Mouse (Mus musculus) thymus, postnatal 0 days (tissue): ENCODE measurements around the gene Gsdma. TPM values are rescaled to one million over a fixed set of nuclear protein-coding genes. Genes with fewer than 3 reads are reported as not detected.

ENCODE experiments used
- DNase-seq: peaks from one replicate; pipeline ENCODE4 v3.0.0-alpha.2; 2015; ENCODE audit warnings: low spot score
- polyA plus RNA-seq: library from polyadenylated mRNA; unstranded; fragments of >200 nt; fragmentation: Nextera tagmentation; extraction: Ambion mirVana; gene quantifications from 2 replicates; pipeline ENCODE4 v1.2.1, GENCODE M21; 2015

Gsdma gene
- polyA plus RNA-seq, 1 experiment from 2014 or later, result 0.49 TPM

- DNase-seq, result no peak
These were observed 45.0 kb downstream of the Gsdma start for GRCm38 (mm10) chr11:98709001-98709741.

- peak; percentile 77 for DNase-seq
These were observed 46.4 kb downstream of the Gsdma start for GRCm38 (mm10) chr11:98710416-98711045.

- no peak for DNase-seq
These were observed 46.9 kb downstream of the Gsdma start for GRCm38 (mm10) chr11:98711046-98711434.

GRCm38 (mm10) chr11:98712009-98712408, 47.9 kb downstream of the Gsdma start:
- DNase-seq, result peak; percentile 61

GRCm38 (mm10) chr11:98713703-98714102, 49.6 kb downstream of the Gsdma start:
- DNase-seq, result peak; percentile 25

- DNase-seq, result no peak
These were observed 51.8 kb downstream of the Gsdma start for GRCm38 (mm10) chr11:98715946-98716345.

GRCm38 (mm10) chr11:98717904-98718303, 53.8 kb downstream of the Gsdma start:
- DNase-seq, result peak; percentile 63

- no peak for DNase-seq
These were observed 56.6 kb downstream of the Gsdma start for GRCm38 (mm10) chr11:98720756-98721155.

- DNase-seq, result no peak
These were observed 57.5 kb downstream of the Gsdma start for GRCm38 (mm10) chr11:98721458-98722226.

- DNase-seq, result no peak
These were observed 58.9 kb downstream of the Gsdma start for GRCm38 (mm10) chr11:98723098-98723497.

- no peak for DNase-seq
These were observed 61.9 kb downstream of the Gsdma start for GRCm38 (mm10) chr11:98725926-98726506.

Other genes starting within 250 kb of the Gsdma start
- 227 and 241 TPM in 2 replicates for gene Mien1, start 225.4 kb upstream of the Gsdma start, polyA plus RNA-seq
- gene Grb7, start 218.0 kb upstream of the Gsdma start, polyA plus RNA-seq, result 3.7 and 4.5 TPM in 2 replicates
- gene Ikzf3, start 118.3 kb upstream of the Gsdma start, polyA plus RNA-seq, result 42.6 and 59.5 TPM in 2 replicates
- gene Zpbp2, start 113.3 kb upstream of the Gsdma start, polyA plus RNA-seq, result 2.3 and 2.4 TPM in 2 replicates
- 37.6 and 38.5 TPM in 2 replicates for gene Ormdl3, start 77.0 kb upstream of the Gsdma start, polyA plus RNA-seq
- gene Lrrc3c, start 66.1 kb upstream of the Gsdma start, polyA plus RNA-seq, result not detected in 2 replicates
- gene Gm12355, start 38.7 kb upstream of the Gsdma start, polyA plus RNA-seq, result 0.78 and 1.1 TPM in 2 replicates
- gene Gsdma3, start 38.0 kb upstream of the Gsdma start, polyA plus RNA-seq, result 0.26 and 0.42 TPM in 2 replicates
- 0.65 and 1.1 TPM in 2 replicates for gene Gsdma2, start 17.6 kb upstream of the Gsdma start, polyA plus RNA-seq
- 211 and 224 TPM in 2 replicates for gene Psmd3, start 18.2 kb downstream of the Gsdma start, polyA plus RNA-seq
- gene Csf3, start 36.9 kb downstream of the Gsdma start, polyA plus RNA-seq, result not detected in 2 replicates
- gene Med24, start 65.1 kb downstream of the Gsdma start, polyA plus RNA-seq, result 48.3 and 48.5 TPM in 2 replicates
- 7.3 and 9.1 TPM in 2 replicates for gene Thra, start 76.3 kb downstream of the Gsdma start, polyA plus RNA-seq
- gene Nr1d1, start 111.0 kb downstream of the Gsdma start, polyA plus RNA-seq, result 2.6 and 3.0 TPM in 2 replicates
- gene Msl1, start 131.2 kb downstream of the Gsdma start, polyA plus RNA-seq, result 14.4 and 20.4 TPM in 2 replicates
- gene Casc3, start 140.6 kb downstream of the Gsdma start, polyA plus RNA-seq, result 21.8 and 23.8 TPM in 2 replicates
- 0.86 and 1.1 TPM in 2 replicates for gene Rapgefl1, start 172.4 kb downstream of the Gsdma start, polyA plus RNA-seq
- 5.6 and 7.5 TPM in 2 replicates for gene Wipf2, start 199.3 kb downstream of the Gsdma start, polyA plus RNA-seq
- gene Cdc6, start 243.4 kb downstream of the Gsdma start, polyA plus RNA-seq, result 40.6 and 53.2 TPM in 2 replicates